Mouse (Mus musculus) testis, adult 2 months (tissue): ENCODE data around the gene Cacna1e.

ENCODE experiments used
- CTCF ChIP-seq: fragments of 200-500 bp; IDR thresholded peaks from 2 replicates; pipeline ENCODE4 v1.5.1; 2012; ENCODE audit warnings: low read depth, mild to moderate bottlenecking, inconsistent platforms, low read length, moderate library complexity; ENCODE audit not compliant: control insufficient read depth, insufficient read depth, insufficient replicate concordance
- POLR2A ChIP-seq: fragments of 200-500 bp; IDR thresholded peaks from 2 replicates; pipeline ENCODE4 v1.6.1; 2012; ENCODE audit warnings: low read depth, mild to moderate bottlenecking, inconsistent platforms, low read length, moderate library complexity; ENCODE audit not compliant: control insufficient read depth

GRCm38 (mm10) chr1:154657366-154657765 is 226.9 kb downstream of the Cacna1e start:
- no peak for TF ChIP-seq POLR2A
- no peak for TF ChIP-seq CTCF
